ENCODE assay signal across 16 mouse cellular contexts in the genomic region with DNA sequence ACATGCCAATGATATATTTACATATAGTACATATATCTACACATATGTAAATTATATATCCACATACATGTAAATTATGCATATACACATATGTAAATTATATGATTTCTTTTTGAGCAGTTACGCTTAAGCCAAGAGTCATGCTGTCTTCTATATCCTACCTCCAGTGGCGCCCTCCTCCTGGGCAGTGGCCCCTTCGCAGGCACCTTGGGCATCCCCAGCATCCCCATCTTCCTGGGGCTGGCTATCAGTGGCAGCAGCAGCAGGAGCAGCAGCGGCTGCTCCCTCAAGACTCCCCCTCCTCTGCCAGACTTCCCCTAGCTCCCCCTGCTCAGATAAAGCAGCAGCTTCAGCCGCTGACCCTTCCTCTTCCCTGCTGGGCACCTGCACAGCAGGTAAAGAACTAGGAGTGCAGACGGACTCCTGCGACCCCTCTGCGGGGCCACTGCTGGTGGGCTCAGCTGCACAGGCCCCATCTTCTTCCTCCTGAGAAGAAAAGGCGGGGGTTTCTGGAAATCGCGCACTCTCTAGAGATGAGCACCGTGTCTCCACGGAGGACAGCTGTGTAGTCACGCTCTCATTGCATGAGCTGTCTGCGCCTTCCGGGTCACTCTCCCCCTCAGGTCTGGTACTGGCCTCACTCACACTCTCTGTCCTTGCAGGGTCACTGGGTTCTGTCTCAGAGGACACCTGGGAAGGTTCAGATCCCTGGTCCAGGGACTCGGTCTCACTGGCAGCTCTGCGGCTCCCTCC.
DNase-seq lines count a peak whose midpoint lies in the region; ATAC-seq and TF ChIP-seq lines count a peak whose summit lies in the region.
"Had no signal": no experiment of that assay in that cellular context is flagged by ENCODE, and none has a peak within 500 bp of the region (broad histone marks: within the 10 kb centered on the region; RNA-seq: fewer than 3 reads in every experiment).

No protein-coding gene starts in this region.

- intact Hi-C loops in heart, postnatal 10 days (cut with DNase I), result no loop called here

- H3K36me3 ChIP-seq in heart, embryonic 14.5 days (ENCODE audit: control insufficient read depth, insufficient read depth, low read length), result peaks cover 19% of the 10 kb centered on the region; the same call in 1 of the 2 replicates
- no peaks in the 10 kb centered on the region for H3K36me3 ChIP-seq in ES-E14 (ENCODE audit: control insufficient read depth, insufficient read depth, low read length, poor library complexity, severe bottlenecking)
- no peaks in the 10 kb centered on the region for H3K36me3 ChIP-seq in hindbrain, embryonic 11.5 days (ENCODE audit: control insufficient read depth, insufficient read depth, low read length)
- H3K36me3 ChIP-seq in midbrain, embryonic 14.5 days (ENCODE audit: control insufficient read depth, insufficient read depth, low read length), result no peaks in the 10 kb centered on the region
- H3K36me3 ChIP-seq: limb, embryonic 13.5 days had no signal

- no peaks in the 10 kb centered on the region for H3K4me1 ChIP-seq in heart, embryonic 14.5 days (ENCODE audit: control insufficient read depth in 2 of 2, insufficient read depth in 2 of 2, low read length in 2 of 2)
- H3K4me1 ChIP-seq in ES-E14 (ENCODE audit: control insufficient read depth in 2 of 2, insufficient read depth in 2 of 2, low read length in 2 of 2, poor library complexity in 1 of 2), result no peaks in the 10 kb centered on the region; a peak in 1 of 4 replicates
- H3K4me1 ChIP-seq in hindbrain, embryonic 11.5 days (replicated peaks; ENCODE audit: control insufficient read depth, insufficient read depth, low read length), result no peaks in the 10 kb centered on the region
- no peaks in the 10 kb centered on the region for H3K4me1 ChIP-seq in midbrain, embryonic 14.5 days (ENCODE audit: control insufficient read depth, insufficient read depth, low read length)
- H3K4me1 ChIP-seq: heart, embryonic 13.5 days; limb, embryonic 13.5 days had no signal

- no peak overlapping the region for H3K4me2 ChIP-seq in heart, embryonic 14.5 days (ENCODE audit: low read length)
- H3K4me2 ChIP-seq in hindbrain, embryonic 11.5 days (replicated peaks; ENCODE audit: low read depth, low read length), result no peak overlapping the region
- H3K4me2 ChIP-seq in midbrain, embryonic 14.5 days (ENCODE audit: low read length), result no peak overlapping the region
- H3K4me2 ChIP-seq: heart, embryonic 13.5 days; limb, embryonic 13.5 days had no signal

- 49% methylated on average over 18 of the region's 18 CpGs for WGBS in heart, embryonic 14.5 days
- 37% methylated on average over 17 of the region's 18 CpGs for WGBS in hindbrain, embryonic 11.5 days
- WGBS in midbrain, embryonic 14.5 days, result 34% methylated on average over 18 of the region's 18 CpGs

- H3K4me3 ChIP-seq in heart, embryonic 14.5 days (ENCODE audit: control insufficient read depth in 1 of 2, insufficient read depth in 1 of 2, low read depth in 1 of 2, low read length in 2 of 2), result no peak overlapping the region
- peak overlapping the region; percentile 30 to 39; a peak in 1 of 4 replicates for H3K4me3 ChIP-seq in ES-E14 (ENCODE audit: insufficient read depth in 1 of 2, low read depth in 1 of 2, low read length in 2 of 2, poor library complexity in 1 of 2, severe bottlenecking in 1 of 2)
- no peak overlapping the region for H3K4me3 ChIP-seq in hindbrain, embryonic 11.5 days (ENCODE audit: low read depth, low read length)
- no peak overlapping the region for H3K4me3 ChIP-seq in midbrain, embryonic 14.5 days (replicated peaks; ENCODE audit: low read depth, low read length)
- H3K4me3 ChIP-seq: heart, embryonic 13.5 days; limb, embryonic 13.5 days had no signal

- no peak for DNase-seq in heart, postnatal 10 days
- no peak for DNase-seq in ES-E14 (ENCODE audit: low read depth, low spot score)
- no peak for DNase-seq in hindbrain, embryonic 11.5 days (ENCODE audit: low spot score)
- DNase-seq in midbrain, embryonic 14.5 days, result no peak
- DNase-seq in layer of hippocampus, adult 18-20 months (ENCODE audit: low spot score in 2 of 2), result no peak
- no peak for DNase-seq in gastrocnemius, postnatal 10 days
- DNase-seq in left cerebral cortex, adult 9 months (ENCODE audit: low spot score in 2 of 2), result no peak
- DNase-seq: cerebellum, adult 11-12 months; cerebellum, postnatal 36 days; kidney, adult 2 months; lung, adult 2 months; thymus, postnatal 4 days had no signal

- peak; percentile 35; the same call in 1 of the 2 replicates for ATAC-seq in heart, embryonic 14.5 days (ENCODE audit: insufficient number of reproducible peaks, insufficient read depth, low FRiP score, low read depth)
- 0 out of 2 replicates have a peak, but pooled peaks have one; percentile 41 for ATAC-seq in hindbrain, embryonic 11.5 days (ENCODE audit: low FRiP score)
- ATAC-seq in midbrain, embryonic 14.5 days (ENCODE audit: low FRiP score, low TSS enrichment), result peak; percentile 53; the same call in 1 of the 2 replicates

- no peaks in the 10 kb centered on the region for H3K27me3 ChIP-seq in heart, embryonic 14.5 days (ENCODE audit: control insufficient read depth, insufficient read depth, low read length)
- H3K27me3 ChIP-seq in hindbrain, embryonic 11.5 days (ENCODE audit: control insufficient read depth, insufficient read depth, low read length), result no peaks in the 10 kb centered on the region
- H3K27me3 ChIP-seq in midbrain, embryonic 14.5 days (ENCODE audit: control insufficient read depth, insufficient read depth, low read length), result no peaks in the 10 kb centered on the region
- H3K27me3 ChIP-seq: heart, embryonic 13.5 days had no signal

- H3K9me3 ChIP-seq in heart, embryonic 14.5 days (ENCODE audit: control insufficient read depth, low read length), result no peaks in the 10 kb centered on the region
- H3K9me3 ChIP-seq in ES-E14 (ENCODE audit: control insufficient read depth, insufficient read depth, low read depth, low read length), result no peaks in the 10 kb centered on the region
- H3K9me3 ChIP-seq in hindbrain, embryonic 11.5 days (ENCODE audit: control insufficient read depth, low read length), result no peaks in the 10 kb centered on the region
- H3K9me3 ChIP-seq in midbrain, embryonic 14.5 days (ENCODE audit: control insufficient read depth, low read length), result no peaks in the 10 kb centered on the region
- H3K9me3 ChIP-seq: heart, embryonic 13.5 days; limb, embryonic 13.5 days had no signal

- H3K9ac ChIP-seq in heart, embryonic 14.5 days (ENCODE audit: low read length), result no peak overlapping the region
- H3K9ac ChIP-seq in ES-E14 (ENCODE audit: insufficient read depth, low read depth, low read length, poor library complexity, severe bottlenecking), result no peak overlapping the region
- H3K9ac ChIP-seq in hindbrain, embryonic 11.5 days (ENCODE audit: low read depth, low read length), result no peak overlapping the region
- H3K9ac ChIP-seq in midbrain, embryonic 14.5 days (replicated peaks; ENCODE audit: low read length), result no peak overlapping the region
- H3K9ac ChIP-seq: heart, embryonic 13.5 days; limb, embryonic 13.5 days had no signal

- no peak overlapping the region for H3K27ac ChIP-seq in heart, embryonic 14.5 days (replicated peaks in 1 of 2; ENCODE audit: control insufficient read depth in 1 of 2, insufficient read depth in 1 of 2, low read depth in 2 of 2, low read length in 2 of 2)
- no peak overlapping the region for H3K27ac ChIP-seq in ES-E14 (ENCODE audit: insufficient read depth, low read depth, low read length, poor library complexity, severe bottlenecking)
- H3K27ac ChIP-seq in hindbrain, embryonic 11.5 days (ENCODE audit: low read depth, low read length), result no peak overlapping the region
- no peak overlapping the region for H3K27ac ChIP-seq in midbrain, embryonic 14.5 days (replicated peaks; ENCODE audit: low read depth, low read length)
- H3K27ac ChIP-seq: heart, embryonic 13.5 days; limb, embryonic 13.5 days; macrophage had no signal

- in situ Hi-C loops in ES-E14 (cut with MboI; ENCODE audit: low sequenced_read_pairs in 2 of 2, unreplicated experiment in 2 of 2), result no loop called here

TF ChIP-seq in ES-E14, 5 proteins besides CTCF, POLR2A, EP300 and RAD21:
- TF ChIP-seq ZNF384 (IDR thresholded peaks at IDR 0.05; ENCODE audit: low read depth, low read length), result no peak
- TF ChIP-seq CHD2 (IDR thresholded peaks at IDR 0.05; ENCODE audit: low read depth, low read length), result no peak

Comparison
In these comparisons a context has a peak if more than half of its experiments do, and no peak if none do; other contexts are left out.
1. H3K4me3 ChIP-seq: peak in ES-E14 (2 of 2); none in heart, embryonic 14.5 days (0 of 2), hindbrain, embryonic 11.5 days (single experiment) and midbrain, embryonic 14.5 days (single experiment).
2. Peak in every context shown above with its lines, with median percentiles within 50 percentile points of each other: ATAC-seq.